Mouse (Mus musculus): Measurements from ENCODE around the gene 2310033P09Rik.
"Not testable (repeated sequence)": the region's sequence is repeated elsewhere in the genome, so short reads cannot be mapped to it uniquely, and the experiment has no call there.

Gene 2310033P09Rik

GRCm38 (mm10) chr11:59201216-59202002 is 6.7 kb upstream of the 2310033P09Rik start:
- DNase-seq: no peak

GRCm38 (mm10) chr11:59202081-59202995 is 5.8 kb upstream of the 2310033P09Rik start, which contains the start of gene Mrpl55:
Mrpl55 (plus strand) TSS chr11:59202486.
- DNase-seq: peak; percentile 97

- peak; percentile 87 for DNase-seq
These were observed 901 bp downstream of the 2310033P09Rik start for GRCm38 (mm10) chr11:59209003-59209441.

GRCm38 (mm10) chr11:59209580-59209979 is 1.5 kb downstream of the 2310033P09Rik start:
- no peak for DNase-seq

GRCm38 (mm10) chr11:59210020-59210419 is 1.9 kb downstream of the 2310033P09Rik start:
- no peak for DNase-seq

- DNase-seq: not testable (repeated sequence)
These were observed 3.4 kb downstream of the 2310033P09Rik start for GRCm38 (mm10) chr11:59211561-59211960.

- not testable (repeated sequence) for DNase-seq
These were observed 4.2 kb downstream of the 2310033P09Rik start for GRCm38 (mm10) chr11:59212320-59212719.

- no peak for DNase-seq
These were observed 4.9 kb downstream of the 2310033P09Rik start for GRCm38 (mm10) chr11:59212892-59213494.

- DNase-seq: no peak
These were observed 8.8 kb downstream of the 2310033P09Rik start for GRCm38 (mm10) chr11:59216955-59217354.

- DNase-seq: peak; percentile 63
These were observed 10.4 kb downstream of the 2310033P09Rik start for GRCm38 (mm10) chr11:59218389-59218998.

GRCm38 (mm10) chr11:59219064-59219463 is 10.9 kb downstream of the 2310033P09Rik start:
- peak; percentile 63 for DNase-seq

GRCm38 (mm10) chr11:59221604-59222003 is 13.5 kb downstream of the 2310033P09Rik start:
- DNase-seq: no peak

GRCm38 (mm10) chr11:59222306-59222705 is 14.2 kb downstream of the 2310033P09Rik start:
- no peak for DNase-seq

- DNase-seq: no peak
These were observed 15.9 kb downstream of the 2310033P09Rik start for GRCm38 (mm10) chr11:59224025-59224424.

- no peak for DNase-seq
These were observed 16.3 kb downstream of the 2310033P09Rik start for GRCm38 (mm10) chr11:59224470-59224869.

GRCm38 (mm10) chr11:59225167-59225566 is 17.0 kb downstream of the 2310033P09Rik start:
- DNase-seq: no peak

GRCm38 (mm10) chr11:59226251-59226650 is 18.1 kb downstream of the 2310033P09Rik start:
- DNase-seq: no peak

- peak; percentile 42 for DNase-seq
These were observed 18.9 kb downstream of the 2310033P09Rik start for GRCm38 (mm10) chr11:59226787-59227603.

- DNase-seq: peak; percentile 74
These were observed 19.5 kb downstream of the 2310033P09Rik start for GRCm38 (mm10) chr11:59227604-59228121.

GRCm38 (mm10) chr11:59228122-59228953 is 20.2 kb downstream of the 2310033P09Rik start, which contains the start of gene Arf1:
Arf1 (minus strand) TSS chr11:59228270.
- DNase-seq: peak; percentile 96

Measured in lung, postnatal 10 days (tissue).